Mouse (Mus musculus): ENCODE data around the gene Stxbp5l. TPM values are rescaled to one million over a fixed set of nuclear protein-coding genes. Genes with fewer than 3 reads are reported as not detected.

Gene Stxbp5l
- polyA plus RNA-seq, 1 experiment from 2014 or later = 1.3 TPM

DNA sequence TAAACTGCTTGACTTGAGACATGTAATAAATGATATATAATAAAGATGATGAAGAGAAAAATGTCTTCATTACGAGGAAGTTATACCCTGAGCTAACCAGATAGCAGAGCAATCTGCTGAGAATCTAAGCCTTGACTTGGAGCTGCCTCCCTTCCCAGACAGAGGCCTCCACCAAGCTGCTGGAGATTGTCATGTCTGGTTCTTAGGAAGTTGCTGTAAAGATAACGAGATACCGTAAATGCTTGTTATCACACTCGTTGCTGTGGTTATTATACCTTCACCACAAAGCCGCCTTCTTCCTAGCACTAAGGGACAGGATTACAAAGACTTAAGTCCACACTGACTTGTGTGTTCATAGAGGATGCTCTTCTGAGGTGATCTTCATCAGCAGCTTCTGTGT lies 312.4 kb downstream of the Stxbp5l start:
- 0 out of 2 replicates have a peak, but pooled peaks cover 3% of the 10 kb centered on the region for H3K36me3 ChIP-seq (ENCODE audit: insufficient read depth, low read length)
- no peak overlapping the region for H3K4me3 ChIP-seq (replicated peaks; ENCODE audit: low read depth, low read length)
- WGBS = 67% methylated on average over 5 of the region's 5 CpGs
- no peak overlapping the region for H3K27ac ChIP-seq
- H3K27me3 ChIP-seq (ENCODE audit: insufficient read depth, low read length) = no peaks in the 10 kb centered on the region
- ATAC-seq (replicated peaks; ENCODE audit: low FRiP score, low read depth) (no peak), DNase-seq (ENCODE audit: low spot score) (no peak)
- H3K4me1 ChIP-seq (replicated peaks; ENCODE audit: insufficient read depth, low read length) = no peaks in the 10 kb centered on the region
- no peak overlapping the region for H3K9ac ChIP-seq (ENCODE audit: low read depth, low read length)
- H3K9me3 ChIP-seq (replicated peaks; ENCODE audit: low read length) = no peaks in the 10 kb centered on the region
- no peak for TF ChIP-seq CTCF (IDR thresholded peaks at IDR 0.05; ENCODE audit: low read depth)
- no peak overlapping the region for H3K4me2 ChIP-seq (ENCODE audit: low read length)

Other genes starting within 250 kb of the Stxbp5l start
- gene Gtf2e1, start 154.8 kb upstream of the Stxbp5l start, polyA plus RNA-seq (2015; fragmentation: Nextera tagmentation; extraction: Ambion mirVana) = 17.9 TPM in 2 replicates
- gene Rabl3, start 154.9 kb upstream of the Stxbp5l start, polyA plus RNA-seq (2015; fragmentation: Nextera tagmentation; extraction: Ambion mirVana) = 20.7 and 21.4 TPM in 2 replicates
- 43.6 and 51.7 TPM in 2 replicates for gene Hgd, start 195.2 kb upstream of the Stxbp5l start, polyA plus RNA-seq (2015; fragmentation: Nextera tagmentation; extraction: Ambion mirVana)